Mouse (Mus musculus): Measurements from ENCODE around the gene Cldn34c3.
"Not testable (repeated sequence)": the region's sequence is repeated elsewhere in the genome, so short reads cannot be mapped to it uniquely, and the experiment has no call there.

Gene Cldn34c3

GRCm38 (mm10) chrX:123793365-123793764, at the start of gene Cldn34c3:
Gene Cldn34c3, plus strand, starts transcription at chrX:123793665.
- not testable (repeated sequence) for DNase-seq (ENCODE audit: low read depth, low spot score)

All from telencephalon, adult 2 months (tissue).